Mouse (Mus musculus): ENCODE measurements around the gene Dcaf17. TPM values are rescaled to one million over a fixed set of nuclear protein-coding genes. Genes with fewer than 3 reads are reported as not detected.

Gene Dcaf17
- total RNA-seq, 2 experiments from 2014 or later = 22.7 to 24.8 TPM

- DNase-seq = peak; percentile 80
- intact Hi-C loops (cut with DNase I) = no loop called here
These were observed 62.9 kb downstream of the Dcaf17 start, which contains the start of gene Cybrd1 for GRCm38 (mm10) chr2:71117797-71118708. Gene Cybrd1, plus strand, starts transcription at chr2:71117923.

GRCm38 (mm10) chr2:71120844-71121243, 65.7 kb downstream of the Dcaf17 start:
- no peak for DNase-seq
- intact Hi-C loops (cut with DNase I) = no loop called here

GRCm38 (mm10) chr2:71121406-71121805, 66.3 kb downstream of the Dcaf17 start:
- no peak for DNase-seq
- intact Hi-C loops (cut with DNase I) = no loop called here

- peak; percentile 28 for DNase-seq
- intact Hi-C loops (cut with DNase I) = no loop called here
These were observed 67.3 kb downstream of the Dcaf17 start for GRCm38 (mm10) chr2:71122268-71123029.

GRCm38 (mm10) chr2:71123591-71123990, 68.5 kb downstream of the Dcaf17 start:
- intact Hi-C loops (cut with DNase I) = no loop called here
- DNase-seq = no peak

GRCm38 (mm10) chr2:71127779-71128534, 72.8 kb downstream of the Dcaf17 start:
- DNase-seq = no peak
- intact Hi-C loops (cut with DNase I) = no loop called here

GRCm38 (mm10) chr2:71130366-71130765, 75.2 kb downstream of the Dcaf17 start:
- intact Hi-C loops (cut with DNase I) = no loop called here
- no peak for DNase-seq

GRCm38 (mm10) chr2:71131866-71132496, 76.9 kb downstream of the Dcaf17 start:
- no peak for DNase-seq
- intact Hi-C loops (cut with DNase I) = no loop called here

- intact Hi-C loops (cut with DNase I) = no loop called here
- no peak for DNase-seq
These were observed 78.9 kb downstream of the Dcaf17 start for GRCm38 (mm10) chr2:71134041-71134505.

- intact Hi-C loops (cut with DNase I) = no loop called here
- DNase-seq = no peak
These were observed 79.7 kb downstream of the Dcaf17 start for GRCm38 (mm10) chr2:71134836-71135235.

GRCm38 (mm10) chr2:71140622-71141021, 85.5 kb downstream of the Dcaf17 start:
- intact Hi-C loops (cut with DNase I) = no loop called here
- no peak for DNase-seq

GRCm38 (mm10) chr2:71142410-71142809, 87.3 kb downstream of the Dcaf17 start:
- no peak for DNase-seq
- intact Hi-C loops (cut with DNase I) = no loop called here

- intact Hi-C loops (cut with DNase I) = no loop called here
- DNase-seq = no peak
These were observed 90.7 kb downstream of the Dcaf17 start for GRCm38 (mm10) chr2:71145853-71146252.

GRCm38 (mm10) chr2:71146266-71146665, 91.1 kb downstream of the Dcaf17 start:
- intact Hi-C loops (cut with DNase I) = no loop called here
- DNase-seq = no peak

- DNase-seq = no peak
- intact Hi-C loops (cut with DNase I) = no loop called here
These were observed 92.7 kb downstream of the Dcaf17 start for GRCm38 (mm10) chr2:71147816-71148215.

Other genes with a start within 250 kb of the Dcaf17 start
- gene Tlk1, start 229.6 kb upstream of the Dcaf17 start, total RNA-seq (2021) = 10 to 100 TPM; 82.5 to 85.0 TPM
- 10 to 100 TPM; 14.8 to 15.5 TPM for gene Mettl8, start 255 bp downstream of the Dcaf17 start, total RNA-seq (2021)
- 1 to 10 TPM; 5.4 to 7.6 TPM for gene Cybrd1, start 62.6 kb downstream of the Dcaf17 start, total RNA-seq (2021)
- gene Dync1i2, start 156.4 kb downstream of the Dcaf17 start, total RNA-seq (2021) = 100 to 1,000 TPM; 263 to 268 TPM

All from left cerebral cortex, postnatal 4 days (tissue).